Mouse (Mus musculus) CH12.LX (cell line): ENCODE measurements around the gene Rabac1. TPM values are rescaled to one million over a fixed set of nuclear protein-coding genes. Genes with fewer than 3 reads are reported as not detected.

Experiments
- DNase-seq: peaks from one replicate; pipeline ENCODE4 v3.0.0-alpha.2; 2013; ENCODE audit errors: extremely low read depth
- H3K27ac ChIP-seq: 2 replicates; pipeline ENCODE4 v1.5.1; 2012; ENCODE audit warnings: low read depth, mild to moderate bottlenecking, control low read depth, moderate library complexity; ENCODE audit not compliant: insufficient read depth
- H3K27me3 ChIP-seq: replicated peaks from 2 replicates; pipeline ENCODE3; 2012; ENCODE audit warnings: inconsistent platforms
- H3K36me3 ChIP-seq, 2 experiments: replicated peaks in 1 of 2; 2 replicates each; pipeline versions ENCODE3 to v1.6.1; 2012; ENCODE audit warnings: inconsistent platforms in 1 of 2, low read length in 1 of 2, mild to moderate bottlenecking in 1 of 2, mixed read lengths in 1 of 2, moderate library complexity in 1 of 2; ENCODE audit not compliant: control insufficient read depth in 1 of 2, insufficient read depth in 1 of 2
- H3K4me1 ChIP-seq, 2 experiments: 2 replicates each; pipeline ENCODE4 v1.6.1; 2012; ENCODE audit warnings: inconsistent platforms in 1 of 2, moderate library complexity in 1 of 2; ENCODE audit not compliant: insufficient read depth in 2 of 2, control insufficient read depth in 1 of 2
- H3K4me2 ChIP-seq: 2 replicates; pipeline ENCODE4 v1.6.1; 2012; ENCODE audit warnings: low read depth, mild to moderate bottlenecking, control low read depth; ENCODE audit not compliant: poor library complexity, insufficient read depth, severe bottlenecking
- H3K4me3 ChIP-seq, 3 experiments: fragments of 150-350 bp in 1 of 3; sonication (generic) in 1 of 3; replicated peaks in 1 of 3; 2 replicates each; pipeline versions ENCODE3 to v1.5.1; 2011 to 2012; ENCODE audit warnings: low read depth in 2 of 3, low read length in 2 of 3, mild to moderate bottlenecking in 2 of 3, moderate library complexity in 2 of 3, control low read depth in 1 of 3, improper control_type of control experiment in 1 of 3, inconsistent platforms in 1 of 3, mixed read lengths in 1 of 3; ENCODE audit not compliant: poor library complexity in 1 of 3
- H3K79me2 ChIP-seq: replicated peaks from 2 replicates; pipeline ENCODE4 v1.6.1; 2012; ENCODE audit warnings: mild to moderate bottlenecking, moderate library complexity; ENCODE audit not compliant: control insufficient read depth, poor library complexity, insufficient read depth, severe bottlenecking; ENCODE audit errors: extremely low read depth
- H3K9ac ChIP-seq: 2 replicates; pipeline ENCODE4 v1.6.1; 2012; ENCODE audit warnings: low read depth, mild to moderate bottlenecking, control low read depth, moderate library complexity; ENCODE audit not compliant: insufficient read depth
- H3K9me3 ChIP-seq: replicated peaks from 2 replicates; pipeline ENCODE3; 2012; ENCODE audit warnings: low read length, inconsistent platforms, mixed read lengths
- BHLHE40 ChIP-seq: IDR thresholded peaks from 2 replicates; pipeline ENCODE4 v1.6.1; 2011; ENCODE audit warnings: mild to moderate bottlenecking, low read depth, low read length, improper control_type of control experiment
- CHD1 ChIP-seq: IDR thresholded peaks from 2 replicates; pipeline ENCODE4 v1.6.1; 2012; ENCODE audit warnings: low read depth, low read length, improper control_type of control experiment, inconsistent platforms
- CHD2 ChIP-seq: IDR thresholded peaks from 2 replicates; pipeline ENCODE4 v1.6.1; 2011; ENCODE audit warnings: low read length, improper control_type of control experiment
- CTCF ChIP-seq, 2 experiments: IDR thresholded peaks in 1 of 2; conservative IDR thresholded peaks in 1 of 2; 2 replicates each; pipeline ENCODE4 v1.5.1; 2011 to 2012; ENCODE audit warnings: low read depth in 2 of 2, low read length in 2 of 2, improper control_type of control experiment in 1 of 2, inconsistent platforms in 1 of 2, mild to moderate bottlenecking in 1 of 2, moderate library complexity in 1 of 2
- E2F4 ChIP-seq: IDR thresholded peaks from 2 replicates; pipeline ENCODE4 v1.6.1; 2011; ENCODE audit warnings: low read depth, low read length, improper control_type of control experiment; ENCODE audit not compliant: insufficient replicate concordance
- EP300 ChIP-seq: IDR thresholded peaks from 2 replicates; pipeline ENCODE4 v1.6.1; 2011; ENCODE audit warnings: low read length, improper control_type of control experiment
- ETS1 ChIP-seq: conservative IDR thresholded peaks from 2 replicates; pipeline ENCODE4 v1.6.1; 2012; ENCODE audit warnings: low read depth, mild to moderate bottlenecking, inconsistent platforms, low read length, improper control_type of control experiment, moderate library complexity
- GABPA ChIP-seq: IDR thresholded peaks from 2 replicates; pipeline ENCODE4 v1.6.1; 2012; ENCODE audit warnings: low read depth, low read length, improper control_type of control experiment, inconsistent platforms; ENCODE audit not compliant: insufficient replicate concordance
- IRF4 ChIP-seq: IDR thresholded peaks from 2 replicates; pipeline ENCODE4 v1.6.1; 2014; ENCODE audit warnings: low read depth, mild to moderate bottlenecking, inconsistent platforms, low read length, improper control_type of control experiment
- JUN ChIP-seq: IDR thresholded peaks from 2 replicates; pipeline ENCODE4 v1.6.1; 2011; ENCODE audit warnings: low read depth, mild to moderate bottlenecking, low read length, improper control_type of control experiment, moderate library complexity; ENCODE audit not compliant: insufficient read depth
- JUND ChIP-seq: conservative IDR thresholded peaks from 2 replicates; pipeline ENCODE4 v1.6.1; 2011; ENCODE audit warnings: low read depth, low read length, improper control_type of control experiment
- KAT2A ChIP-seq: IDR thresholded peaks from 2 replicates; pipeline ENCODE4 v1.6.1; 2012; ENCODE audit warnings: low read length, improper control_type of control experiment, inconsistent platforms; ENCODE audit not compliant: insufficient replicate concordance
- MAFK ChIP-seq: IDR thresholded peaks from 2 replicates; pipeline ENCODE4 v1.6.1; 2011; ENCODE audit warnings: low read length, improper control_type of control experiment; ENCODE audit not compliant: insufficient replicate concordance
- MAX ChIP-seq: IDR thresholded peaks from 2 replicates; pipeline ENCODE4 v1.6.1; 2011; ENCODE audit warnings: low read length, improper control_type of control experiment
- MEF2A ChIP-seq: IDR thresholded peaks from 2 replicates; pipeline ENCODE4 v1.6.1; 2014; ENCODE audit warnings: low read depth, mild to moderate bottlenecking, inconsistent platforms, low read length, improper control_type of control experiment, borderline replicate concordance
- MXI1 ChIP-seq: IDR thresholded peaks from 2 replicates; pipeline ENCODE4 v1.6.1; 2011; ENCODE audit warnings: mild to moderate bottlenecking, low read depth, low read length, improper control_type of control experiment
- NELFE ChIP-seq: IDR thresholded peaks from 2 replicates; pipeline ENCODE4 v1.6.1; 2011; ENCODE audit warnings: low read depth, low read length, improper control_type of control experiment
- NRF1 ChIP-seq: IDR thresholded peaks from 2 replicates; pipeline ENCODE4 v1.6.1; 2014; ENCODE audit warnings: low read depth, mild to moderate bottlenecking, inconsistent platforms, low read length, improper control_type of control experiment, moderate library complexity
- POLR2A ChIP-seq: IDR thresholded peaks from 2 replicates; pipeline ENCODE4 v1.6.1; 2011; ENCODE audit warnings: low read depth, mild to moderate bottlenecking, improper control_type of control experiment, low read length
- POLR2AphosphoS2 ChIP-seq: IDR thresholded peaks from 2 replicates; pipeline ENCODE4 v1.6.1; 2011; ENCODE audit warnings: low read depth, low read length, improper control_type of control experiment
- RCOR1 ChIP-seq: conservative IDR thresholded peaks from 2 replicates; pipeline ENCODE4 v1.6.1; 2012; ENCODE audit warnings: low read depth, mild to moderate bottlenecking, inconsistent platforms, low read length, improper control_type of control experiment
- TBP ChIP-seq: conservative IDR thresholded peaks from 2 replicates; pipeline ENCODE4 v1.6.1; 2011; ENCODE audit warnings: low read depth, low read length, improper control_type of control experiment
- UBTF ChIP-seq: IDR thresholded peaks from 2 replicates; pipeline ENCODE4 v1.6.1; 2012; ENCODE audit warnings: low read depth, mild to moderate bottlenecking, inconsistent platforms, low read length, improper control_type of control experiment, moderate library complexity
- USF1 ChIP-seq: IDR thresholded peaks from 2 replicates; pipeline ENCODE4 v1.6.1; 2014; ENCODE audit warnings: low read depth, mild to moderate bottlenecking, inconsistent platforms, low read length, improper control_type of control experiment
- USF2 ChIP-seq: conservative IDR thresholded peaks from 2 replicates; pipeline ENCODE4 v1.6.1; 2011; ENCODE audit warnings: low read depth, low read length, improper control_type of control experiment
- ZKSCAN1 ChIP-seq: IDR thresholded peaks from 2 replicates; pipeline ENCODE4 v1.6.1; 2012; ENCODE audit warnings: low read depth, inconsistent platforms, low read length, improper control_type of control experiment, borderline replicate concordance
- ZMIZ1 ChIP-seq: IDR thresholded peaks from 2 replicates; pipeline ENCODE4 v1.6.1; 2012; ENCODE audit warnings: low read depth, mild to moderate bottlenecking, inconsistent platforms, low read length, improper control_type of control experiment
- dilution Hi-C: fragments of 300-500 bp; cut with MboI; formaldehyde crosslinking; loops from 2 replicates; pipeline ENCODE4 v1.14.3; 2020; ENCODE audit warnings: low sequenced_read_pairs; ENCODE audit not compliant: extremely low pct_unique_long_range_greater_than_20kb, extremely low pct_ligation_motif_present
- in situ Hi-C: fragments of 300-500 bp; cut with MboI; formaldehyde crosslinking; loops from 3 replicates; pipeline ENCODE4 v1.14.3; 2019; ENCODE audit warnings: low sequenced_read_pairs, low pct_ligation_motif_present, low pct_unique_long_range_greater_than_20kb, mixed read lengths
- polyA plus RNA-seq: library from polyadenylated mRNA; unstranded; fragments of >175 nt; gene quantifications from 2 replicates; pipeline ENCODE4 v1.2.1, GENCODE M21; 2012; ENCODE audit warnings: low read depth; ENCODE audit not compliant: insufficient read length
- total RNA-seq, 2 experiments: library from RNA; depleted of rRNA; stranded (reverse); fragments of 300-350 nt in 1 of 2; fragments of >200 nt in 1 of 2; gene quantifications; 2 replicates each; pipeline ENCODE4 v1.2.3; 2012 to 2014

The Rabac1 gene
- total and polyA plus RNA-seq, 3 experiments, result 44.6 to 135 (median 70.5) TPM

- no peak overlapping the region for H3K4me2 ChIP-seq
- dilution Hi-C loops, result no loop called here
- H3K27me3 ChIP-seq, result peaks cover 62% of the 10 kb centered on the region
- H3K4me1 ChIP-seq, result peaks cover 7% of the 10 kb centered on the region in 2 experiments; a peak in 3 of 4 replicates
- TF ChIP-seq NRF1 (no peak), CTCF (conservative IDR thresholded peaks at IDR 0.05 in 1 of 2, IDR thresholded peaks at IDR 0.05 in 1 of 2; ENCODE audit: low read depth in 2 of 2, low read length in 2 of 2) (no peak), CHD2 (no peak), MXI1 (no peak), MAFK (no peak), RCOR1 (no peak), ZKSCAN1 (no peak), CHD1 (no peak), USF2 (no peak), TBP (no peak), NELFE (no peak)
- TF ChIP-seq, all 38 proteins: peak for 0
- no peaks in the 10 kb centered on the region for H3K79me2 ChIP-seq
- no peak overlapping the region for H3K4me3 ChIP-seq
- H3K9ac ChIP-seq, result no peak overlapping the region
- H3K36me3 ChIP-seq, result no peaks in the 10 kb centered on the region
- H3K27ac ChIP-seq, result no peak overlapping the region
- no peak for DNase-seq
- H3K9me3 ChIP-seq, result no peaks in the 10 kb centered on the region
- in situ Hi-C loops, result no loop called here
These were observed 28.2 kb upstream of the Rabac1 start for GRCm38 (mm10) chr7:25000711-25001110.

GRCm38 (mm10) chr7:25000211-25000610, 27.7 kb upstream of the Rabac1 start:
- no peak for DNase-seq
- H3K4me3 ChIP-seq, result no peak overlapping the region
- dilution Hi-C loops (no loop called here), in situ Hi-C loops (no loop called here)
- H3K4me1 ChIP-seq, result peaks cover 7% of the 10 kb centered on the region in 2 experiments; a peak in 3 of 4 replicates
- H3K27ac ChIP-seq, result no peak overlapping the region
- H3K36me3 ChIP-seq, result no peaks in the 10 kb centered on the region
- H3K27me3 ChIP-seq, result peaks cover 61% of the 10 kb centered on the region
- no peaks in the 10 kb centered on the region for H3K79me2 ChIP-seq
- H3K9me3 ChIP-seq, result no peaks in the 10 kb centered on the region
- no peak overlapping the region for H3K4me2 ChIP-seq
- no peak overlapping the region for H3K9ac ChIP-seq
- no peak for TF ChIP-seq EP300

GRCm38 (mm10) chr7:24993081-24993480, 20.5 kb upstream of the Rabac1 start:
- dilution Hi-C loops (no loop called here), in situ Hi-C loops (no loop called here)
- Histone ChIP-seq H3K27me3 (peaks cover 80% of the 10 kb centered on the region), H3K27ac (no peak overlapping the region), H3K79me2 (no peaks in the 10 kb centered on the region), H3K4me3 (no peak overlapping the region), H3K9ac (no peak overlapping the region), H3K4me2 (no peak overlapping the region), H3K4me1 (peaks cover 0 to 4% of the 10 kb centered on the region in 2 experiments; a peak in 1 of 4 replicates), H3K36me3 (no peaks in the 10 kb centered on the region), H3K9me3 (no peaks in the 10 kb centered on the region)
- DNase-seq, result no peak
- TF ChIP-seq KAT2A, result no peak
- TF ChIP-seq GABPA, result no peak
- TF ChIP-seq IRF4, result no peak
- no peak for TF ChIP-seq ZMIZ1
- TF ChIP-seq CHD2, result no peak
- TF ChIP-seq MEF2A, result no peak
- no peak for TF ChIP-seq JUND
- no peak for TF ChIP-seq MAX
- no peak for TF ChIP-seq E2F4
- no peak for TF ChIP-seq ETS1
- no peak for TF ChIP-seq BHLHE40
- no peak for TF ChIP-seq JUN
- TF ChIP-seq MAFK, result no peak
- no peak for TF ChIP-seq POLR2A
- TF ChIP-seq POLR2AphosphoS2, result no peak
- TF ChIP-seq RCOR1, result no peak
- TF ChIP-seq EP300, result no peak
- no peak for TF ChIP-seq UBTF
- TF ChIP-seq ZKSCAN1, result no peak
- no peak for TF ChIP-seq USF1
